Mouse (Mus musculus): ENCODE measurements around the gene Gm45711. TPM values are rescaled to one million over a fixed set of nuclear protein-coding genes. Genes with fewer than 3 reads are reported as not detected.
"Not testable (repeated sequence)": the region's sequence is repeated elsewhere in the genome, so short reads cannot be mapped to it uniquely, and the experiment has no call there.

Gene Gm45711
- total and polyA plus RNA-seq, 3 experiments, result not detected

DNA sequence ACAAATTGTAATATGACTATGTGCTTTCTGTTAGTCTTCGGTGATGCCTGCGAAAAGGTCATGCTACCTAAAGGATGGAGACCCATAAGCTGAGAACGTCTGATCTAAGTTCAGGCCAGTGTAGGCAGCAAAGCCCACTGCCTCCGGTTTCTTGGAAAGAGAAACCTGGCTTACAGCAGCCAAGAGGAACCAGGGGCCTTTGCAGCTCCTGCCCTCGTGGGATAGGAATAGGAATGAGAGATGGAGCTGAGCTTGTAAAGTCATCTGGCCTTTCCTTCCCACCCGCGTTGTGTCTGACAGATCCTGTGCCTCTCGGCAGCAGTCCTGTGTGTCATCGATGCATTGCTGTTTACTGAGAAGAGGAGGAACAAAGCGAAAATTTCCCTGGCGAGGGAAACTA is 11.4 kb upstream of the Gm45711 start, which contains the start of gene Gm11020:
Gene Gm11020, plus strand, starts transcription at position 301 of the 400 bp plus-strand sequence.
- not testable (repeated sequence) for H3K4me3 ChIP-seq (ENCODE audit: control insufficient read depth in 1 of 2, insufficient read depth in 1 of 2, low read depth in 2 of 2, low read length in 2 of 2); H3K27me3 ChIP-seq (ENCODE audit: control insufficient read depth in 1 of 2, insufficient read depth in 2 of 2, low read length in 2 of 2); H3K79me2 ChIP-seq (ENCODE audit: control insufficient read depth, insufficient read depth, low read length, poor library complexity); H3K36me3 ChIP-seq (ENCODE audit: control insufficient read depth in 1 of 2, insufficient read depth in 2 of 2, low read length in 2 of 2); H3K4me1 ChIP-seq (ENCODE audit: control insufficient read depth in 1 of 2, insufficient read depth in 2 of 2, low read length in 2 of 2); H3K9me3 ChIP-seq (replicated peaks; ENCODE audit: insufficient read depth, low read length); DNase-seq (ENCODE audit: low read depth, low spot score); H3K27ac ChIP-seq (ENCODE audit: control insufficient read depth, low read depth, low read length); H3K9ac ChIP-seq (ENCODE audit: control insufficient read depth, low read depth, low read length, poor library complexity, severe bottlenecking)

DNA sequence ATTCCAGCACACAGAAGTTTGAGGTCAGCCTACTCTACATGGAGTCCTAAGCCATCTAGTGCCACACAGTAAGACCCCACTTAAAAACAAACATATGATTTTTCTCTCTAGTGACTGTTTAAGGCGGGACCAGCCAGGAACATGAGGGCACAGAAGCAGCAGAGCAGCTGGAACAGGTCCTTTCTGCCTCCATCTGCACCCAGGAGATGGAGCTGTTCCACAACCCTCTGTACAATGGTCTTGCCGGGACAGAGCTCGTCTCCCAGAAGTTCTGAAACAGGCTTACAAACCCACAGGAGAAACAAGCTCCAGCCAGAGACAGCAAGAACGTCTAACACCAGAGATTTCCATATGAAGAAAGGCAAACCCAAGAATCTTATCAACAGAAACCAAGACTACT is 3.4 kb upstream of the Gm45711 start:
- H3K9ac ChIP-seq (ENCODE audit: control insufficient read depth, low read depth, low read length, poor library complexity, severe bottlenecking), result no peak overlapping the region
- DNase-seq (ENCODE audit: low read depth, low spot score), result no peak
- peaks cover 0 to 3% of the 10 kb centered on the region in 2 experiments; a peak in 3 of 4 replicates for H3K27me3 ChIP-seq (ENCODE audit: control insufficient read depth in 1 of 2, insufficient read depth in 2 of 2, low read length in 2 of 2)
- no peaks in the 10 kb centered on the region for H3K36me3 ChIP-seq (ENCODE audit: control insufficient read depth in 1 of 2, insufficient read depth in 2 of 2, low read length in 2 of 2)
- H3K9me3 ChIP-seq (replicated peaks; ENCODE audit: insufficient read depth, low read length), result no peaks in the 10 kb centered on the region
- H3K4me3 ChIP-seq (ENCODE audit: control insufficient read depth in 1 of 2, insufficient read depth in 1 of 2, low read depth in 2 of 2, low read length in 2 of 2), result no peak overlapping the region
- H3K4me1 ChIP-seq (ENCODE audit: control insufficient read depth in 1 of 2, insufficient read depth in 2 of 2, low read length in 2 of 2), result no peaks in the 10 kb centered on the region
- TF ChIP-seq POLR2AphosphoS5 (IDR thresholded peaks at IDR 0.05; ENCODE audit: borderline replicate concordance, low read depth, low read length), result no peak
- TF ChIP-seq CHD1 (IDR thresholded peaks at IDR 0.05; ENCODE audit: low read depth, low read length), result no peak
- H3K27ac ChIP-seq (ENCODE audit: control insufficient read depth, low read depth, low read length), result no peak overlapping the region
- H3K79me2 ChIP-seq (ENCODE audit: control insufficient read depth, insufficient read depth, low read length, poor library complexity), result no peaks in the 10 kb centered on the region

DNA sequence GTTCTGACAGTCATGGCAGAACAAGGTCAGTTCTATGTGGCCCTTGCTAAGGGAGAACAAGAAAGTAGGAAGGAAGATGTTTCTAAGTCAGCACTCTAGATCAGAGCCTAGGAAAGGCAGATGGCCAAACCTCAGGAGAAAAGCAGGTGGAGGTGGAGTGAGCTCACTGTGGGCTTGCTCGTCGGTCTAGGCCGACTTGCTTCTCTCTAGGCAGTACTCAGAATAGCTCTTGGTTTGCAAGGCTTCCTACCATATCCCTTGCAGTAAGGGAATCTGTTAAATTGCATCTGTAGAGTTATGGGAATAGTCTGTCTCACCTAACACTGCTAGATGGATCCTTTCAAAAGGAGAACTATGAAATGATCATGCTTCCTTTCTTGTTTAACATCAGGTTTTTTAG is 2.1 kb upstream of the Gm45711 start:
- not testable (repeated sequence) for H3K9ac ChIP-seq (ENCODE audit: control insufficient read depth, low read depth, low read length, poor library complexity, severe bottlenecking); DNase-seq (ENCODE audit: low read depth, low spot score); H3K4me1 ChIP-seq (ENCODE audit: control insufficient read depth in 1 of 2, insufficient read depth in 2 of 2, low read length in 2 of 2); H3K27me3 ChIP-seq (ENCODE audit: control insufficient read depth in 1 of 2, insufficient read depth in 2 of 2, low read length in 2 of 2); H3K9me3 ChIP-seq (replicated peaks; ENCODE audit: insufficient read depth, low read length); H3K79me2 ChIP-seq (ENCODE audit: control insufficient read depth, insufficient read depth, low read length, poor library complexity); H3K4me3 ChIP-seq (ENCODE audit: control insufficient read depth in 1 of 2, insufficient read depth in 1 of 2, low read depth in 2 of 2, low read length in 2 of 2); H3K27ac ChIP-seq (ENCODE audit: control insufficient read depth, low read depth, low read length); H3K36me3 ChIP-seq (ENCODE audit: control insufficient read depth in 1 of 2, insufficient read depth in 2 of 2, low read length in 2 of 2)

DNA sequence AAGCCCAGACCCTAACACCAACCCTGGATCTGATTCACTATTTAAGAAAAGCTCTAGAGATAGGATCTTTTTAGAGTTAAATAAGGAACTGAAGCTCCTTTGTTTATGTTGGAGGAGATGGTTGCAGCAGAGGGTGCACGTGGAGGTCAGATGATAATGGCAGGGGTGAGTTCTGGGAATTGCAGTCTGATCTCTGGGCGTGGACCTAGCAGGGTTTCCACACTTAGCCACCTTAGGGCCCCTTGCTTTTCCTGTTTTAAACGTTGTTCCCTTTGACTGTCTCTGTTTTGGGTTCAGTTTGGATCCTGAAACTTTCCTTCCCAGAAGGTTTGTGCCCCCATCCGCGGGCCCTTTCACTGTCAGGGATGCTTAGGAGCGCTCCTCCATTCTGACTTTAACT is 1.5 kb downstream of the Gm45711 start:
- H3K9ac ChIP-seq (ENCODE audit: control insufficient read depth, low read depth, low read length, poor library complexity, severe bottlenecking); H3K27ac ChIP-seq (ENCODE audit: control insufficient read depth, low read depth, low read length); H3K79me2 ChIP-seq (ENCODE audit: control insufficient read depth, insufficient read depth, low read length, poor library complexity); H3K9me3 ChIP-seq (replicated peaks; ENCODE audit: insufficient read depth, low read length); H3K4me1 ChIP-seq (ENCODE audit: control insufficient read depth in 1 of 2, insufficient read depth in 2 of 2, low read length in 2 of 2); H3K36me3 ChIP-seq (ENCODE audit: control insufficient read depth in 1 of 2, insufficient read depth in 2 of 2, low read length in 2 of 2); DNase-seq (ENCODE audit: low read depth, low spot score); H3K4me3 ChIP-seq (ENCODE audit: control insufficient read depth in 1 of 2, insufficient read depth in 1 of 2, low read depth in 2 of 2, low read length in 2 of 2); H3K27me3 ChIP-seq (ENCODE audit: control insufficient read depth in 1 of 2, insufficient read depth in 2 of 2, low read length in 2 of 2): not testable (repeated sequence)

DNA sequence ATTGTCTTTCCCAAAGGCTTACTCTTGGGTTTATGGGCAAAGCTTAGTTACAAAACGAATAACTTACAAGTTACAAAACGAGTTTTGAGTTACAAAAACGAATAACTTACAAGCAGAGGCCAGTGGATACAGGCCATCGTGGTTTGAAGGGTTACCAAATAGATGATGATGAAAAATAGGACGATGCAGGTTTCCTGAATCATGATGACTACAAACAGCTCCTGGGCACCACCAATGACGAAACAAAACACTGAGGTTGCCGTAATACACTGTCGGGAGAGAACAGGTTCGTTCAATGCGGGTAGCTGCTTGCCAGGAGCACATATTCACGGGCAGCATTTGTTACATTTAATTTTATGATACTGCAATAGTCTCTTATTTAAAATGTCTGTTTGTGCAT is 4.9 kb downstream of the Gm45711 start:
- no peaks in the 10 kb centered on the region for H3K36me3 ChIP-seq (ENCODE audit: control insufficient read depth in 1 of 2, insufficient read depth in 2 of 2, low read length in 2 of 2)
- no peaks in the 10 kb centered on the region; a peak in 2 of 4 replicates for H3K27me3 ChIP-seq (ENCODE audit: control insufficient read depth in 1 of 2, insufficient read depth in 2 of 2, low read length in 2 of 2)
- no peaks in the 10 kb centered on the region for H3K79me2 ChIP-seq (ENCODE audit: control insufficient read depth, insufficient read depth, low read length, poor library complexity)
- no peak overlapping the region for H3K9ac ChIP-seq (ENCODE audit: control insufficient read depth, low read depth, low read length, poor library complexity, severe bottlenecking)
- H3K9me3 ChIP-seq (replicated peaks; ENCODE audit: insufficient read depth, low read length), result no peaks in the 10 kb centered on the region
- no peak overlapping the region for H3K27ac ChIP-seq (ENCODE audit: control insufficient read depth, low read depth, low read length)
- no peaks in the 10 kb centered on the region for H3K4me1 ChIP-seq (ENCODE audit: control insufficient read depth in 1 of 2, insufficient read depth in 2 of 2, low read length in 2 of 2)
- DNase-seq (ENCODE audit: low read depth, low spot score), result no peak
- H3K4me3 ChIP-seq (ENCODE audit: control insufficient read depth in 1 of 2, insufficient read depth in 1 of 2, low read depth in 2 of 2, low read length in 2 of 2), result no peak overlapping the region
- TF ChIP-seq MAZ (IDR thresholded peaks at IDR 0.05; ENCODE audit: low read depth, low read length) (no peak), MYB (IDR thresholded peaks at IDR 0.05; ENCODE audit: low read depth, low read length) (no peak), USF1 (IDR thresholded peaks at IDR 0.05; ENCODE audit: low read depth, low read length) (no peak), ZMIZ1 (IDR thresholded peaks at IDR 0.05; ENCODE audit: low read depth, low read length) (no peak), E2F4 (IDR thresholded peaks at IDR 0.05; ENCODE audit: borderline replicate concordance, low read depth, low read length) (no peak), ZKSCAN1 (IDR thresholded peaks at IDR 0.05; ENCODE audit: low read depth, low read length) (no peak), TAL1 (IDR thresholded peaks at IDR 0.05; ENCODE audit: low read length) (no peak), RAD21 (IDR thresholded peaks at IDR 0.05; ENCODE audit: low read depth, low read length) (no peak), MEF2A (IDR thresholded peaks at IDR 0.05; ENCODE audit: extremely low read depth, insufficient replicate concordance, low read depth, low read length, poor library complexity, severe bottlenecking) (no peak), POLR2AphosphoS2 (IDR thresholded peaks at IDR 0.05; ENCODE audit: low read length) (no peak), NELFE (IDR thresholded peaks at IDR 0.05; ENCODE audit: low read depth, low read length) (no peak), ETS1 (IDR thresholded peaks at IDR 0.05; ENCODE audit: low read depth, low read length) (no peak), GABPA (IDR thresholded peaks at IDR 0.05; ENCODE audit: low read depth, low read length) (no peak)

All from MEL (cell line).